In genomic region chr2:59951706-59952105, GRCm38 (mm10) we compare ENCODE assay signal across 25 mouse cellular contexts.
A peak's percentile ranks its signal among the peaks of the same experiment; 100 is the strongest.
DNase-seq lines count a peak whose midpoint lies in the region; ATAC-seq and TF ChIP-seq lines count a peak whose summit lies in the region.
"Had no signal": no experiment of that assay in that cellular context is flagged by ENCODE, and none has a peak within 500 bp of the region (broad histone marks: within the 10 kb centered on the region; RNA-seq: fewer than 3 reads in every experiment).

No protein-coding gene starts in this region.

- H3K4me2 ChIP-seq in heart, embryonic 14.5 days (ENCODE audit: low read length) = no peak overlapping the region
- H3K4me2 ChIP-seq: embryonic facial prominence, embryonic 13.5 days; forebrain, embryonic 12.5 days; hindbrain, embryonic 13.5 days; limb, embryonic 12.5 days; liver, embryonic 12.5 days had no signal

- no peaks in the 10 kb centered on the region for H3K27me3 ChIP-seq in heart, embryonic 14.5 days (ENCODE audit: control insufficient read depth, insufficient read depth, low read length)
- H3K27me3 ChIP-seq: embryonic facial prominence, embryonic 13.5 days; forebrain, embryonic 12.5 days; hindbrain, embryonic 13.5 days; limb, embryonic 12.5 days; liver, embryonic 12.5 days had no signal

- 85% methylated on average over 8 of the region's 8 CpGs for WGBS in heart, embryonic 14.5 days

- intact Hi-C loops in heart, postnatal 14 days (cut with DNase I) = loop anchor here (5.0 to 10.0 kb wide), 2 partner anchors 171 to 253 kb away; partner anchors contain the start of genes Baz2b and March7

- H3K4me1 ChIP-seq in heart, embryonic 14.5 days (ENCODE audit: control insufficient read depth in 2 of 2, insufficient read depth in 2 of 2, low read length in 2 of 2) = peaks cover 2 to 22% of the 10 kb centered on the region in 2 experiments
- H3K4me1 ChIP-seq: embryonic facial prominence, embryonic 13.5 days; forebrain, embryonic 12.5 days; hindbrain, embryonic 13.5 days; limb, embryonic 12.5 days; liver, embryonic 12.5 days; midbrain, embryonic 10.5 days had no signal

- H3K9ac ChIP-seq in heart, embryonic 14.5 days (ENCODE audit: low read length) = no peak overlapping the region
- H3K9ac ChIP-seq: embryonic facial prominence, embryonic 13.5 days; forebrain, embryonic 12.5 days; hindbrain, embryonic 13.5 days; limb, embryonic 12.5 days; liver, embryonic 12.5 days had no signal

- no peak for DNase-seq in cerebellum, postnatal 4 days (ENCODE audit: low spot score in 2 of 2)
- no peak for DNase-seq in heart, postnatal 14 days
- peak; percentile 84 for DNase-seq in brain, adult 2 months (ENCODE audit: low read depth, low spot score)
- DNase-seq in cerebellum, adult 9-10 months = peak; percentile 65
- no peak for DNase-seq in kidney, postnatal 4 days
- no peak for DNase-seq in layer of hippocampus, adult 2 months (ENCODE audit: low spot score in 2 of 2)
- DNase-seq: adrenal gland, adult 8-10 months; embryo, embryonic 11 days; kidney, adult 2 months; lung, adult 18-20 months; lung, postnatal 10 days; right cerebral cortex, postnatal 4 days; thymus, adult 18-20 months; thymus, postnatal 36 days had no signal

- TF ChIP-seq CTCF in layer of hippocampus, adult 2 months (conservative IDR thresholded peaks at IDR 0.05) = no peak

- H3K36me3 ChIP-seq in heart, embryonic 14.5 days (ENCODE audit: control insufficient read depth, insufficient read depth, low read length) = peaks cover 35% of the 10 kb centered on the region

- no peaks in the 10 kb centered on the region for H3K9me3 ChIP-seq in heart, embryonic 14.5 days (ENCODE audit: control insufficient read depth, low read length)
- H3K9me3 ChIP-seq: embryonic facial prominence, embryonic 13.5 days; forebrain, embryonic 12.5 days; hindbrain, embryonic 13.5 days; limb, embryonic 12.5 days; liver, embryonic 12.5 days; midbrain, embryonic 10.5 days had no signal

- H3K4me3 ChIP-seq in heart, embryonic 14.5 days (ENCODE audit: control insufficient read depth in 1 of 2, insufficient read depth in 1 of 2, low read depth in 1 of 2, low read length in 2 of 2) = no peak overlapping the region
- no peak overlapping the region for H3K4me3 ChIP-seq in layer of hippocampus, adult 2 months
- H3K4me3 ChIP-seq: embryonic facial prominence, embryonic 13.5 days; erythroblast, embryonic 14.5 days; forebrain, embryonic 12.5 days; hindbrain, embryonic 13.5 days; limb, embryonic 12.5 days; liver, embryonic 12.5 days; midbrain, embryonic 10.5 days had no signal

- peak; percentile 81 for ATAC-seq in cerebellum, adult (ENCODE audit: insufficient number of reproducible peaks, low FRiP score, low TSS enrichment)
- ATAC-seq in heart, embryonic 14.5 days (ENCODE audit: insufficient number of reproducible peaks, insufficient read depth, low FRiP score, low read depth) = no peak
- ATAC-seq: activated CD4-positive, CD25-positive, alpha-beta regulatory T cell, adult 4 months; liver, embryonic 12.5 days had no signal

- peak overlapping the region; percentile 10 to 87 for H3K27ac ChIP-seq in heart, embryonic 14.5 days (replicated peaks in 1 of 2; ENCODE audit: control insufficient read depth in 1 of 2, insufficient read depth in 1 of 2, low read depth in 2 of 2, low read length in 2 of 2)
- H3K27ac ChIP-seq in layer of hippocampus, adult 2 months = no peak overlapping the region
- H3K27ac ChIP-seq: embryonic facial prominence, embryonic 13.5 days; forebrain, embryonic 12.5 days; hindbrain, embryonic 13.5 days; kidney, postnatal 0 days; limb, embryonic 12.5 days; liver, embryonic 12.5 days; midbrain, embryonic 10.5 days had no signal

Comparison
In these comparisons a context has a peak if more than half of its experiments do, and no peak if none do; other contexts are left out.
1. DNase-seq: peak in brain, adult 2 months (single experiment) and cerebellum, adult 9-10 months (single experiment); none in cerebellum, postnatal 4 days (0 of 2), heart, postnatal 14 days (0 of 2), kidney, postnatal 4 days (0 of 2) and layer of hippocampus, adult 2 months (0 of 2).